In the genomic region with DNA sequence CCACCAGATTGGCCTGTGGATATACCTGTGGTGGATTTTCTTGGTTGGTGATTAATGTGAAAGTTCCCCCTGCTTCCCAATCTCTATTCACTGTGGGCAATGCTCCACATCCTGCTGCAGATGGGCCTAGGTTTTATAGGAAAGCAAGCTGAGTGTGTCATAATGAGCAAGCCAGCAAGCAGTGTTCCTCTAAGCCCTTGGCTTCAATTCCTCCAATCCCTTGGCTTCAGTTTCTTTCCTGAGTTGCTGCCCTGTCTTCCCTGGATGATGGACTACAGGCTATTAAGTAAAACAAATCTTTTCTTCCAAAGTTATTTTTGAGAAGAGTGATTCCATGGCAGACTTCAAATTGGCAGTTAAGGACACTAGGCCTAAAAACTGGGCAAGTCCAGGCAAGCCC, we compare ENCODE assay signal across 18 mouse cellular contexts.
DNase-seq lines count a peak whose midpoint lies in the region; ATAC-seq lines count a peak whose summit lies in the region.
"Had no signal": no experiment of that assay in that cellular context is flagged by ENCODE, and none has a peak within 500 bp of the region (broad histone marks: within the 10 kb centered on the region; RNA-seq: fewer than 3 reads in every experiment).

No protein-coding gene starts in this region.

- ATAC-seq in forebrain, embryonic 11.5 days (replicated peaks; ENCODE audit: low FRiP score), result no peak
- ATAC-seq in hindbrain, embryonic 16.5 days, result no peak
- ATAC-seq: forebrain, embryonic 15.5 days; intestine, embryonic 16.5 days had no signal

- peaks cover 17% of the 10 kb centered on the region for H3K4me1 ChIP-seq in forebrain, embryonic 10.5 days
- no peaks in the 10 kb centered on the region for H3K4me1 ChIP-seq in forebrain, embryonic 11.5 days (replicated peaks; ENCODE audit: control insufficient read depth, insufficient read depth, low read length)
- peaks cover 17% of the 10 kb centered on the region for H3K4me1 ChIP-seq in hindbrain, embryonic 10.5 days (replicated peaks)
- no peaks in the 10 kb centered on the region for H3K4me1 ChIP-seq in hindbrain, embryonic 16.5 days (ENCODE audit: control insufficient read depth, insufficient read depth, low read depth, low read length)
- H3K4me1 ChIP-seq: embryonic facial prominence, embryonic 15.5 days; forebrain, embryonic 15.5 days; heart, embryonic 10.5 days had no signal

- peak overlapping the region; percentile 33 for H3K27ac ChIP-seq in forebrain, embryonic 10.5 days
- H3K27ac ChIP-seq in forebrain, embryonic 11.5 days (ENCODE audit: low read depth, low read length), result no peak overlapping the region
- peak overlapping the region; percentile 17; the same call in 1 of the 2 replicates for H3K27ac ChIP-seq in hindbrain, embryonic 10.5 days
- H3K27ac ChIP-seq in hindbrain, embryonic 16.5 days (ENCODE audit: low read depth, low read length), result no peak overlapping the region
- H3K27ac ChIP-seq: embryonic facial prominence, embryonic 15.5 days; forebrain, embryonic 15.5 days; heart, embryonic 10.5 days; hindbrain, embryonic 14.5 days had no signal

- DNase-seq in forebrain, embryonic 10.5 days (ENCODE audit: extremely low spot score, low spot score), result no peak
- no peak for DNase-seq in forebrain, embryonic 11.5 days (ENCODE audit: low spot score)
- no peak for DNase-seq in hindbrain, embryonic 10.5 days (ENCODE audit: low spot score)
- DNase-seq in 3T3-L1 (ENCODE audit: low read depth, low spot score) (peak; percentile 36), MN1 (ENCODE audit: low spot score) (no peak)
- peak; percentile 86 for DNase-seq in fat pad, adult 2 months (ENCODE audit: extremely low read depth, low read depth, low spot score)
- DNase-seq: adrenal gland, adult 8-10 months; adrenal gland, postnatal 36 days; cerebellum, adult 2 months; embryo, embryonic 11 days; gastrocnemius, postnatal 10 days; heart, postnatal 10 days had no signal

- H3K4me2 ChIP-seq in forebrain, embryonic 11.5 days (ENCODE audit: low read depth, low read length, severe bottlenecking), result no peak overlapping the region
- H3K4me2 ChIP-seq in hindbrain, embryonic 16.5 days (ENCODE audit: low read length), result no peak overlapping the region
- H3K4me2 ChIP-seq: embryonic facial prominence, embryonic 15.5 days; forebrain, embryonic 15.5 days; hindbrain, embryonic 14.5 days had no signal

- H3K9me3 ChIP-seq in forebrain, embryonic 10.5 days, result no peaks in the 10 kb centered on the region
- no peaks in the 10 kb centered on the region for H3K9me3 ChIP-seq in forebrain, embryonic 11.5 days (ENCODE audit: control insufficient read depth, low read length)
- H3K9me3 ChIP-seq in hindbrain, embryonic 10.5 days, result no peaks in the 10 kb centered on the region
- no peaks in the 10 kb centered on the region for H3K9me3 ChIP-seq in hindbrain, embryonic 16.5 days (ENCODE audit: control insufficient read depth, low read length)
- H3K9me3 ChIP-seq: embryonic facial prominence, embryonic 15.5 days; forebrain, embryonic 15.5 days; heart, embryonic 10.5 days had no signal

- no peaks in the 10 kb centered on the region for H3K36me3 ChIP-seq in forebrain, embryonic 10.5 days (replicated peaks)
- H3K36me3 ChIP-seq in forebrain, embryonic 11.5 days (ENCODE audit: control insufficient read depth, insufficient read depth, low read length), result no peaks in the 10 kb centered on the region
- H3K36me3 ChIP-seq in hindbrain, embryonic 10.5 days, result no peaks in the 10 kb centered on the region
- no peaks in the 10 kb centered on the region for H3K36me3 ChIP-seq in hindbrain, embryonic 16.5 days (ENCODE audit: control insufficient read depth, insufficient read depth, low read length)
- H3K36me3 ChIP-seq: embryonic facial prominence, embryonic 15.5 days; forebrain, embryonic 15.5 days; heart, embryonic 10.5 days had no signal

- no peak overlapping the region for H3K9ac ChIP-seq in forebrain, embryonic 11.5 days (ENCODE audit: low read length)
- no peak overlapping the region for H3K9ac ChIP-seq in hindbrain, embryonic 16.5 days (ENCODE audit: low read depth, low read length)
- H3K9ac ChIP-seq: embryonic facial prominence, embryonic 15.5 days; forebrain, embryonic 15.5 days; hindbrain, embryonic 14.5 days had no signal

- no peaks in the 10 kb centered on the region for H3K27me3 ChIP-seq in forebrain, embryonic 10.5 days (ENCODE audit: poor library complexity, severe bottlenecking)
- no peaks in the 10 kb centered on the region for H3K27me3 ChIP-seq in forebrain, embryonic 11.5 days (ENCODE audit: control insufficient read depth, insufficient read depth, low read length)
- no peaks in the 10 kb centered on the region for H3K27me3 ChIP-seq in hindbrain, embryonic 10.5 days (ENCODE audit: insufficient read depth, poor library complexity, severe bottlenecking)
- H3K27me3 ChIP-seq in hindbrain, embryonic 16.5 days (replicated peaks; ENCODE audit: control insufficient read depth, insufficient read depth, low read length), result no peaks in the 10 kb centered on the region
- H3K27me3 ChIP-seq: embryonic facial prominence, embryonic 15.5 days; forebrain, embryonic 15.5 days had no signal

- no peak overlapping the region for H3K4me3 ChIP-seq in forebrain, embryonic 10.5 days
- no peak overlapping the region for H3K4me3 ChIP-seq in forebrain, embryonic 11.5 days (ENCODE audit: low read depth, low read length)
- H3K4me3 ChIP-seq in hindbrain, embryonic 10.5 days, result no peak overlapping the region
- no peak overlapping the region for H3K4me3 ChIP-seq in hindbrain, embryonic 16.5 days (ENCODE audit: low read length)
- H3K4me3 ChIP-seq: embryonic facial prominence, embryonic 15.5 days; forebrain, embryonic 15.5 days; heart, embryonic 10.5 days had no signal

Comparison
In these comparisons a context has a peak if more than half of its experiments do, and no peak if none do; other contexts are left out.
1. H3K27ac ChIP-seq: peak in forebrain, embryonic 10.5 days (single experiment) and hindbrain, embryonic 10.5 days (single experiment); none in forebrain, embryonic 11.5 days (single experiment) and hindbrain, embryonic 16.5 days (single experiment).
2. DNase-seq: peak in 3T3-L1 (single experiment) and fat pad, adult 2 months (single experiment); none in forebrain, embryonic 10.5 days (single experiment), forebrain, embryonic 11.5 days (single experiment), hindbrain, embryonic 10.5 days (single experiment) and MN1 (single experiment).